Mouse (Mus musculus) gastrocnemius, postnatal 14 days (tissue): ENCODE data around the gene Gatad1. TPM values are rescaled to one million over a fixed set of nuclear protein-coding genes. Genes with fewer than 3 reads are reported as not detected.
"Not testable (repeated sequence)": the region's sequence is repeated elsewhere in the genome, so short reads cannot be mapped to it uniquely, and the experiment has no call there.

Experiments used
- DNase-seq: peaks from one replicate; pipeline ENCODE4 v3.0.0; 2021; ENCODE audit warnings: mixed read lengths
- intact Hi-C: fragments of 180-260 bp; cut with DNase I; formaldehyde crosslinking; loops from one replicate; pipeline ENCODE4 v1.15.1; 2025; ENCODE audit warnings: low total_unique reads
- total RNA-seq, 2 experiments: library from RNA; stranded (reverse); gene quantifications; 2 replicates each; pipeline ENCODE4 v1.2.3; 2021

The Gatad1 gene
- total RNA-seq, 2 experiments from 2014 or later, result 63.6 to 70.5 TPM

GRCm38 (mm10) chr5:3646539-3646938, 10.4 kb downstream of the Gatad1 start:
- DNase-seq, result no peak
- intact Hi-C loops, result loop anchor here (10.0 kb wide), 1 partner anchor 168 kb away; no protein-coding TSS in a partner anchor

- DNase-seq, result no peak
- intact Hi-C loops, result loop anchor here (10.0 kb wide), 1 partner anchor 169 kb away; no protein-coding TSS in a partner anchor
These were observed 11.7 kb downstream of the Gatad1 start for GRCm38 (mm10) chr5:3645326-3645725.

DNA sequence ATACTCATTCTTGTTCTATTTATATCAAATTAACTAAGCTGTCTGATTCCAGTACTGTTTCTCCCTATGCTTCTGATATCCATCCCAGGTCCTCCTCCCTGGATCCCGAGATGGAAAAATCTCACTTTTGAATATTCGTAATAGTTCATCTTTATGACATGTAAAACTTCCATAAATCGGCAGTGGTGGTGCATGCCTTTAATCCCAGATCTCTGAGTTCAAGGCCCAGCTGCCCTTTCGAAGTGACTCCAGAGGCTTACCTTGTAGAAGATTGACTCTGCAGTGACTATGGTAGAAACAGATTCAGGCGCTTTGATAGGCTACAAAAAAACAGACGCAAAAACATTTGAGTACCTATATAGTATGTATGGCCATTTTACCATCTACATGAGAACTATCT, 12.4 kb downstream of the Gatad1 start:
- intact Hi-C loops, result loop anchor here (10.0 kb wide), 1 partner anchor 170 kb away; no protein-coding TSS in a partner anchor
- no peak for DNase-seq

GRCm38 (mm10) chr5:3635286-3635685, 21.7 kb downstream of the Gatad1 start:
- DNase-seq, result no peak
- intact Hi-C loops, result no loop called here

GRCm38 (mm10) chr5:3633951-3634350, 23.0 kb downstream of the Gatad1 start:
- intact Hi-C loops, result no loop called here
- no peak for DNase-seq

- intact Hi-C loops, result no loop called here
- no peak for DNase-seq
These were observed 23.7 kb downstream of the Gatad1 start for GRCm38 (mm10) chr5:3633315-3633714.

DNA sequence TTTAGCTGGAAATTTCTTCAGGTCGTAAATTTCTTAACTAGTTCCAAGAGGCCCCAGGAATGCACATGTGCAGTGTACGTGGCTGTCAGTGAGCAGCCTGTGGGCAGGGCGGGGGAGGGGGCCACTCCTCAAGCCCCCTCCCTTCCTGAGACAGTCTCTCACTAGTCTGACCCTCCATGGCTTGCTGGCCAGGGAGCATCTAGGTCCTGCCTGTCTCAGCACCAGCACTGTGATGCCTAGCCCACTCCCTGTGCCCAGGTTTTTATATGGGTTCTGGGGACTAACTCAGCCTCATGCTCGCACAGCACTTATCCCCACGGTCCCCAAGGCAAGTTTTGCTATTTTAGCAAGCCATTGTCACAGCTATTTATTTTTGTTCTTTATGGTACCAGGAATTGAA, 24.7 kb downstream of the Gatad1 start:
- no peak for DNase-seq
- intact Hi-C loops, result no loop called here

- no peak for DNase-seq
- intact Hi-C loops, result no loop called here
These were observed 25.3 kb downstream of the Gatad1 start for GRCm38 (mm10) chr5:3631512-3632271.

DNA sequence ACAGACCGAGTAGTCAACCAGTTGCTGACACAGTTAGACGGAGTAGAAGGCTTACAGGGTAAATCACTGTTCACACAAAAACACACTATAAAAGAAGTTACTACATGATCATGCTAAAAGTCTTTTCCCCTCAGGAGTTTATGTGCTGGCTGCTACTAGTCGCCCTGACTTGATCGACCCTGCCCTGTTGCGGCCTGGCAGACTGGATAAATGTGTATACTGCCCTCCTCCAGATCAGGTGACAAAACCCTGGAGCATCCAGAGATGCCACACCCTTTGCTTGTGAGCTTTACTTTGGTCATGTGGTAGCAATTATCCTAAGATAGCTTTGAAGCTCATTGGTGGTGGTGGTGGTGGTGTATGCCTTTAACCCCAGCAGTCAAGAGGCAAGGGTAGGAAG, 26.9 kb downstream of the Gatad1 start:
- no peak for DNase-seq
- intact Hi-C loops, result no loop called here

- DNase-seq, result no peak
- intact Hi-C loops, result no loop called here
These were observed 36.5 kb downstream of the Gatad1 start for GRCm38 (mm10) chr5:3620486-3620885.

DNA sequence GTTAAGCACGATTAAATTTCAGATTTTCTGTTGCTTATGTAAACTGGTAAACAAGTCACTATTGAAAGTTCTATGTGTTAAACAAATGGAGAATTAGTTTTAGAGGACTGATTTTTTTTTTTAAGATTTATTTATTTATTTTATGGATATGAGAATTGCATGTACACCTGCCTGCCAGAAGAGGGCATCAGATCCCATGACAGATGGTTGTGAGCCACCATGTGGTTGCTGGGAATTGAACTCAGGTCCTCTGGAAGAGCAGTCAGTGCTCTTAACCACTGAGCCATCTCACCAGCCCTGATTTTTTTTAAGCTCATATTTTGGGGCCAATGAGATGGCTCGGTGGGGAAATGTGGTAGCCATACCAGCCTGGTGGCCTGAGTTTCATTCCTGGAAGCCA, 45.1 kb downstream of the Gatad1 start:
- DNase-seq, intact Hi-C loops: not testable (repeated sequence)

DNA sequence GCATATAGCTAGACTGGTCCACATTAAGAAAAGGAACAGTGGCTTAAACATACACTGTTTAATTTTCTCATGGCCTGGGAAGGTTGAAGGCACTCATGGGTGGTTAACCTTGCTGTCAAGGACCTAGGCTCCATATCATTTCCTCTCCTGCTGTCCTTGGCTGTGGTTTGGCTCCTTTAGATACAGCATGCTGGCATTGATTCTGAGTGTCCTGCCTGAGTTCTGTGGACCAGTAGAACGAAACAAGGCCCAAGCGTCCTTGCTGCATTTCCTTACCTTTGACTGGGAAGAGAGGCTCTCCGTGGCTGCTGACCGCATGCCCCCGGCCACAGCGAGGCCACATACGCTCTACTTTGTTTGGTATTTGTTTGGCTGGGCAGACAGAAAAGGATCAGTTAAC, 47.7 kb downstream of the Gatad1 start:
- DNase-seq, result no peak
- intact Hi-C loops, result no loop called here

DNA sequence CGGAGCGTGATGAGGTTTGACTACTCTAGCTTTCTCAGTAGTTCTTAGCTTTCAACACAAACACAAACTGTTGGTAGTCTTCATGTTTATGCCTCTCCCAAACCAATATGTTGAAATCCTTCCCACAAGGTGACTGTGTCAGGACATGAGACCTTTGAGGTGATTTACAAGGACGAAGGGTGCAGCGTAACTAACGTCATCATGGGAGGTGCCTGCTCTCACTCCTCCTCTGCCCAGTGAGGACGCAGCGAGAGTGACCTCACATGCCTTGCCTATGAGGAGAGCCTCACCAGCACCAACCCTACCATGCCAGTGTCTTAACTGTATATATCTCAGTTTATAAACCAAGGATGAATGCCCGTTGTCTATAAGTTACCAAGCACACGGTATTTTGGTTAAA, 49.9 kb downstream of the Gatad1 start:
- no peak for DNase-seq
- intact Hi-C loops, result no loop called here

DNA sequence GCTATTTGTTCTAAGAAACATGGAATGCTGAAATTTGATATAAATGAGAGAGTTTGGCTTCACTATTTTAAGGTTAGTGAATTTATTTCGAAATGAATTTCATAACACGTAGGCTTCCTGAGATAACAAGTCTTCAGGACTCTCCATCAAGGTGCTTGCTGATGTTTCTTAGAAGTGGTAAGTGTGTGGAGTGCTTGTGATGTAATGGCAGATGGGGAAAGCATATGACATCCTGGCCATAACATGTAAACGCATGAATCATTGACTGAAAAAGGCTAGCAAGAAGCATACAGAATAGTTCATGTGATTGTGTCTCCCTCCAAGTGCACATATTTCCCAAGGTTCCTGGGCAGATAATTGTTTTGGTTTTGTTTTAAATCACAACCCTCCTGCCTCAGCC, 56.2 kb downstream of the Gatad1 start:
- intact Hi-C loops, result no loop called here
- DNase-seq, result no peak

GRCm38 (mm10) chr5:3600298-3600697, 56.7 kb downstream of the Gatad1 start:
- intact Hi-C loops, result no loop called here
- no peak for DNase-seq

DNA sequence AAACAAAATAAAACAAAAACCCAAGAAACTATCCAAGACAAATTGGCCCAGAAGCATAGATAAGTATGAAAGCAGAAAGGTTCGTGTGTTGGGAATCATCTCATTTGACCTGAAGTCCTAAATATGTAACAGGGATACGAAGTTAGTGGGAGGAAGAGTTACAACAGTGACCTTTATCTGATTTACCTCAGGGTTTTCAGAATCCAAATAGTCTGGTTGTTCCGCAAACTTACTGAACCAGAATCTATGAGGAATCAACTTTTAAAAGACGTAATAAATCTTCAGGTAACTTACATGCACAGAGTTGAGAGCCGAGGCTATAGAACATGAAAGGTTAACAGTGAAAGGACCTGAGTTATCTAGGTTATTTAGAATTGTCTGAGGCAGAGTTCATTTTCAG, 58.2 kb downstream of the Gatad1 start:
- intact Hi-C loops, result no loop called here
- no peak for DNase-seq

- DNase-seq, result no peak
- intact Hi-C loops, result no loop called here
These were observed 59.8 kb downstream of the Gatad1 start for GRCm38 (mm10) chr5:3597171-3597570.

DNA sequence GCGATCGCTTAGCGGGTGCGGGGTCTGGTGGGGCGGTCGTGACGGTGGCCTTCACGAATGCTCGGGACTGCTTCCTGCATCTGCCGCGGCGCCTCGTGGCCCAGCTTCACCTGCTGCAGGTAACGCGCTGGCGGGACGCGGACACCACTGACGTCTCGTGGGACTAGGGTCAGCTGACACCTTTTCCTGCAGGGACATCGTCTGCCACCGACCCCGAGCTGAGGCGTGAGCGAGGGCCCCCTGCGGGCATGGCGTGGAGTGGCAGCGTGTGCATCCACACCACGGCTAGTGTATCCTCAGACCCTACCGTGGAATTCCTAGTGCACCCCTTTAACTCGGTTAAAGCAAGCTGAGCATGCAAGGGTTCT, 60.6 kb downstream of the Gatad1 start, which contains the start of gene Rbm48:
TSS of gene Rbm48 (minus strand) at position 187 of the 368 bp plus-strand sequence.
- intact Hi-C loops, result no loop called here
- peak; percentile 82 for DNase-seq

DNA sequence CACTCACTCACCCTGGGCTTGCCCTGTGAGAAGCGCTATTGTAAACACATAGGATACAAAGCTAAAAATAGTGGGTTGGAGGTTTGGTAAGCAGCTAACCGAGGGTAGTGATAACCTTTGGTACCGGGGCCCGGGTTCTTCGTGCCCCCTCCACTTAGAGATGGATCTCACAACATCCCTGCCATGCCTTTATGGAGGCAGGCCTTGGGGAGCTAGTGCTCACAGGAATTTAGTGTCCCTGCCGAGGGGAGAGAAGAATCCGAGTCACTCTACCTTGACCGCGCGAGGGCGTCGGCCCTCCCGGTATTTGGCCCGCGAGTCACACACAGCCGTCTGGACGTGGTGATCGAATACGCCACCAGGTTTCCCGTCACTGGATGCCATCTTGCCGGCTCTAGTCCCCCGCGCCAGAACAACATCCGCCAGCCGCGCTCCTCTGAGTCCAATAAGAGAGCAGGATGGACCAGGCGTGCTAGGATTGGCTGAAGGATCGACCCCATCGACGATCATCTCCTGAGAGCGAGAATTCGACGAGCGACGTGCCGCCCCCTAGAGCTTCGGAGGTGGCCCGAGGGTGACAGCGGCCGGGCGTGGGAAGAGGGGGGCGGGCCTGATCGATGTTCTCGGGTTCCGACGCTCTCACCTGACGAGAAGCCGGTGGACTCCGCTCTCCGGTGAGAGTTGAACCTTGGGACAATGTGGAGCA, 61.1 kb downstream of the Gatad1 start, which contains the start of gene Pex1:
TSS of gene Pex1 (plus strand) at position 374 of the 706 bp plus-strand sequence.
- peak; percentile 94 for DNase-seq
- intact Hi-C loops, result no loop called here
